Mouse (Mus musculus) gastrocnemius, postnatal 4 days (tissue): ENCODE data around the gene Tmem217. TPM values are rescaled to one million over a fixed set of nuclear protein-coding genes. Genes with fewer than 3 reads are reported as not detected.
"Not testable (repeated sequence)": the region's sequence is repeated elsewhere in the genome, so short reads cannot be mapped to it uniquely, and the experiment has no call there.

Experiments
- DNase-seq, 2 experiments: peaks; one replicate each; pipeline ENCODE4 v3.0.0; 2021 to 2022; ENCODE audit warnings: low spot score in 2 of 2, mixed read lengths in 2 of 2
- total RNA-seq, 2 experiments: library from RNA; stranded (reverse); gene quantifications; 2 replicates each; pipeline ENCODE4 v1.2.3; 2021

The Tmem217 gene
- total RNA-seq, 2 experiments from 2014 or later, result not detected

DNA sequence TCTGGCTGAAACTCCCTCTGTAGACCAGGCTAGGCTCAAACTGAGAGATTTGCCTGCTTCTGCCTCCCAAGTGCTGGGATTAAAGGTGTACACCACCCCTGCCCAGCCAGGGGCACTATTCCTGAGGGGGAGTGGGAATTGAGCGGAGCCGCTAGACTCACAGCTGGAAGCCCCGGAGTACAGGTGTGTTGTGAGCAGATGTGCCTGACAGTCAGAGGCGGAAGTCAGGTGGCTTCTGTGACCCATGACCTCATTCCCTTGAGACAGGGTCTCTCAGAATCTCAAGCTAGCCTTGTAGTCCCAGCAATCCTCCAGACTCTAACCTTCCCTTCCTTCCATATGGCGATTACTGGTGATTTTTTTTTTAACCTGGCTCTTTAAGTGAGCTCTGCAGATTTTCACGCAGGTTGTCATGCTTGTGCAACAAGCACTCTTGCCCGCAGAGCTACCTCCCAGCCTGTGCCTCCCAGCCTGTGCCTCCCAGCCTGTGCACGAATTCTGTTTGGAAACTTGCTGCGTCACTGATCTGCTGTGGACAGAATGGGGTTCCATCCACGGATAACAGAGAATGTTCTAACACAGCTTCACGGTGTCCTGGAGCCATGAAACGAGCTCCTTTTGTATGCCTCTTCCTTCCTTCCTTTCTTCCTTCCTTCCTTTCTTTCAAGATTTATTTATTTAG, 43.1 kb downstream of the Tmem217 start:
- DNase-seq, result no peak

DNA sequence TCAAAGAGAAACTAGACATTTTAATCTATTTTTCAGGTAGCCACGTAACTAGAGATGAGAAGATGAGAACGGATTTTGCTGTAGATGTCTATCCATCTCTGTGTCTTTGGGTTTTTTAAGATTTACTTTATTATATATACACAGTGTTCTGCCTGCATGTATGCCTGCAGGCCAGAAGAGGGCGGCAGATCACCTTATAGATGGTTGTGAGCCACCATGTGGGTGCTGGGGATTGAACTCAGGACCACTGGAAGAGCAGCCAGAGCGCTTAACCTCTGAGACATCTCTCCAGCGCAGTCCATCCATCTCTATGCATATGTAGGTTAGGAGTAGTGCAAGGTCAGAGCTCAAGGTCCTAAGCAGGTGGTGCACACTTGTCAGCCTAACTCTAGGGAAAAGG, 48.5 kb downstream of the Tmem217 start:
- no peak for DNase-seq

DNA sequence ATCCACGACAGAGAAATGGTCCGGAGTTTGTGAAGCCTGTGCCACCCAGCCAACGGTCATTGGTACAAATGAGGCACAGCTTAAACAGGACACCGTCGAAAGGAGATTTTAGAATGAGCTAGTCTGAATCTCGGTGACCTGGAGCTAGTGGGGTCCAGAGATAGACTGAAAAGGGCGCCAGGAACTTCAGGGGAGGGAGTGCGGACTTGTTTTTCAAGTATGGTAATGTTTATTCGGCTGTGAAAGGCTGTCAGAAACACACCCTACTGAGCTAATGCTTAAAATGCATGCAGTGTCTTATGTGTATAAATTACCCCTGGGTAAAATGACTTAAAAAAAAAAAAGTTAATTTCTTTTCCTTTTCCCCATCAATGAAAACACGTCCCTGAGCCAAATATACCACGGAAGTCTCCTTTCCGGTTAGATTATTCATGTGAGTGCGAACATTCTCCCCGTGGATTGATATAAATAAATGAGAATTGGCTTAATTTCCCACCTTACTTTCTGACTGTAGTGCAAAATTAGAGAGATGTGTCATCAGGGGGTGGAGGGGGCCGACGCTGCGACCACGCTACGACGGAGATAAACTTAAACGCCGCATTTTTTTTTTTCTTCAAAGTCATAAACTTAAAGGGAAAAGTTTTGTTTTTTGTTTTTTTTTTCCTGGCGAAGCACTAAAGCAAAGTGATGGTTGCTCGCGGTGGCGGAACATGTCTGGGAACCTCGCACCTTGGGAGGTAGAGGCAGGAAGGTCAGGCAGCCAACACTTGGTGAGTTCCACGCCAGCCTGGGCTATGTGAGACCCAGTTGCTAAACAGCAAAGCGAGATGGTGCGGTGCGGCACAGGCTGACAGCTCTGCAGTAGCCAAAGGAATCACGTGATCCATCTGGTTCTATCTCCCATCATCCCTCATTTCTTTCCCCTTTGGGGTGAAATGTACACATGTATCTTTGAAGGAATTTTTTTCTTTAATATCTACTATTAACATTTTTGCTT, 49.2 kb downstream of the Tmem217 start:
- DNase-seq, result no peak

DNA sequence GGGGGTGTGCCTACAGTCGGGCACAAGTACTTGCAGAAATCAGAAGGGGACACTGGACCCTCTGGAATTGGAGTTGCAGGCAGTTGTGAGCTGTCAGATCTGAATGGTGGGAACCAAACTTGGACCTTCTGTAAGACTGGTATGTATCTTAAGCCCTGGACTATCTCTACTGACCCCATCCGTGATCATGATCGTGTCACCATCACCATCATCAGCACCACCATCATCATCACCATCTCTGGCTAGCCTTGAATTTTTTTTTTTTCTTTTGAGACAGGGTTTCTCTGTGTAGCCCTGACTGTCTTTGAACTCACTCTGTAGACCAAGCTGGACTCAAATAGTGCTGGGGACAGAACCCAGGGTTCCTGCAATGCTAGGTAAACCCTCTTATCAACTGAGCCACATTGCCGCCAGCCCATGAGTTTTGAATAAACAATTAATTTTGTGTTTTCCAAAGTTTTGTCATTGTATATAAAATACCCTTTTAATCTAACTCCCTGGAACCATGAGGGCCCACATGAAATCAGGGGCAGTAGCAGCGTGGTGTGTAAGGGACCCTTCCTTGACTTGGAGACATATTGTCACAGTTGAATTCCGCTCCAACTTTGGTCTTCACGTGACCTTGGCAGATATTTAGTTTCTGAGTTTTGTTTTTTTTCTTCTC, 50.0 kb downstream of the Tmem217 start:
- no peak for DNase-seq

DNA sequence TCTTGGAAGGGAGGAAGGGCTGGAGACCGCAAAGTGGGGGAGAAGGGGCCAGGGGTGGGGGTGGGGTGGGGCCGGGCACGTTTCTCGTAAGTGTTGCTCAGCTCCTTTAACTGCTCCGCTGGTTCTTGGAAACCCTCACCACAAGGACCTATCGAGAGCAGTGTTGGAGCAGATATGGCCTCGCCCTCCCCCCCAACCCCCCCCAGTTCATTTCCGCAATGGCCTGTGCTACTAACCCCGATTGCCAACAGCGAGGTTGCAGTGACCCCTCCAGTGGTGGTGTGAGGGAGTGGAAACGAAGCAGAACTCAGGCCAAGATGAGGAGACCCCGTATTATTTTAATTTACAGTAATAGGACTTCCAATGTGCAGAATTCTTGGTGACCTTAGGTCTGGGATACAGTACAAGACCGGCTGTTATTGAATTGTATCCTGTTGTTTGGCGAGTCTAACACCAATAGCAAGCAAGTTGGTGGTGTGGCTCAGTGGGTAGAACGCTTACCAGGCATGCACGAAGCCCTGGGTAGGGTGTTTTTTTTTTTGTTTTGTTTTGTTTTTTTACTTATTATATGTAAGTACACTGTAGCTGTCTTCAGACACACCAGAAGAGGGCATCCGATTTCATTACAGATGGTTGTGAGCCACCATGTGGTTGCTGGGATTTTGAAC, 51.2 kb downstream of the Tmem217 start:
- DNase-seq, result no peak

DNA sequence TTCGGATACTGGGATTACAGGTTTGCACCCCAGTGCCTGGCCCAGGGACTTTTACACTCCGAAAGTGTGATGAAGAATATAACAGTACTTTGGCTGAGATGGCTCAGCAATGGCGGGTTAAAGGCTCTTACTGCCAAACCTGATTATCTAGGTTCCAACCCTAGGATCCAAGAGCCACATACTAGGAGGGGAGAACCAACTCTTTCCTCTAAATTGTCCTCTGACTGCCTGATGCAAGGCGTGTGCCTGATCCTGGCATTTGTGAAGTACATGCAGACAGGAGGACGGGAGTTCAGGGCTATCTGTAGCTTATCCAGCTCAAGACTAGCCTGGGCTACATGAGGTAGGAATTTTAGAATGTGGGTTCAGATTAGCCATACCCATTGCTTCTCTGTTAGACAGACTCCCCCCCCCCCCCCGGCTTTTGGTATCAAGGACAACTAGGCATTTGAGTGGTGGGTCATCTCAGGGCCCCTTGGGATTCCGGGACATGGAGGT, 51.9 kb downstream of the Tmem217 start:
- no peak for DNase-seq

DNA sequence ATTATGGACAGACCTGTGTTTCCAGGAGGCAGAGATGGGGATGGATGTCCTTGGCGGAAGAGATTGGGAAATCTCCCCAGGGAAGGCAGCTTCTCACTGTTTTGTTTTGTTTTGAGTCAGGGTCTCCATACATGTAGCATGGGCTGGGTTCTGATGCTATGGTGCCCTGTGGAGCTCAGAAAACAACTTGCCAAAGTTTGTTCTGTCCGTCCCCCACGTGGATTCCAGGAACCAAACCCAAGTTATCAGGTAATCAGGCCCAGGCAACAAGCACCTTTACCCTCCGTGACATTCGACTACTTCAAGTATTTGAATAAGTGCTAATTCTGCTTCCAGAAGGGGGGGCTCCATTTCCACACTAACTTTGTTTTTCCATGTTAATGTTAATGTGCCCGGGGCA, 52.7 kb downstream of the Tmem217 start:
- DNase-seq, result no peak

DNA sequence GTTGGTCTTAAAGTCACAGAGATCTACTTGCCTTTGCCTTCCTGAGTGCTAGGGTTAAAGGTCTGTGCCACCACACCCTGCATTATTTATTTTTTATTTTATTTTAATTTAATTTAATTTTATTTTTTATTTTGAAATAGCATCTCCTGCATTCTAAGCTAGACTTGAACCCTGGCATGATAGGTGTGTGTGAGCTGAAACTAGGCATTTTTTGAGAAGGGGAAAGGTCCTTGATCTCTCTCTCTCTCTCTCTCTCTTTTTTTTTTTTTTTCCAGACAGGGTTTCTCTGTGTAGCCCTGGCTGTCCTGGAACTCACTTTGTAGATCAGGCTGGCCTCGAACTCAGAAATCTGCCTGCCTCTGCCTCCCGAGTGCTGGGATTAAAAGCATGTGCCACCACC, 53.2 kb downstream of the Tmem217 start:
- not testable (repeated sequence) for DNase-seq

DNA sequence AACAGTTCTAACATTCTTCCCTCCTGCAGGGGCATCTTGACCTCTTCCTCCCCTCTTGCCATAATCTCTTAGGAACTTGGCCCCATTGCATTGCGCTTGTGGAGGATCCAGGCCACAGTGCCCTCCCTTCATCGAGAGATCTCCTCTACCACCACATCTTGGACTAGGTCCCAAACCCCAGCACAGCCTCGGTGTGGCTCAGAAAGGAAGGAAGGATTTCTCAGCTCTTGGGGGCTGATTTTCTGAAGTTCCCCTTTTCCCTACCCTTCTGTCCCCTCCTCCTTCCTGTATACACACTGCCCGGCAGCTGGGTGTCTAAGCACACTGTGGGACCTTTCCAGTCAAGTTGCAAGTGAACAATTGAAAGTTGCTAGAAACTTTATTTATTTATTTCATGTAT, 54.2 kb downstream of the Tmem217 start:
- no peak for DNase-seq

DNA sequence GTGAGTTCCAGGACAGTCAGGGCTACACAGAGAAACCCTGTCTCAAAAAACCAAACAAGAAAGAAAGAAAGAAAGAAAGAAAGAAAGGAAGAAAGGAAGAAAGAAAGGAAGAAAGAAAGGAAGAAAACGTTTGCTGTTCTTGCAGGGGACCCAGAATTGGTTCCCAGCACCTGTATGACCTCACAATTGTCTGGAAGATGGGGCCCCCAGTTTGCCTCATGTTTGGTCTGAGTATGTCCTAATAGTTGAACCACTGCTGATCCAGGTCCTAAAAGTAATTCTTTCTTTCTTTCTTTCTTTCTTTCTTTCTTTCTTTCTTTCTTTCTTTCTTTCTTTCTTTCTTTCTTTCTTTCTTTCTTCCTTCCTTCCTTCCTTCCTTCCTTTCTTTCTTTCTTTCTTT, 54.7 kb downstream of the Tmem217 start:
- DNase-seq, result not testable (repeated sequence)

DNA sequence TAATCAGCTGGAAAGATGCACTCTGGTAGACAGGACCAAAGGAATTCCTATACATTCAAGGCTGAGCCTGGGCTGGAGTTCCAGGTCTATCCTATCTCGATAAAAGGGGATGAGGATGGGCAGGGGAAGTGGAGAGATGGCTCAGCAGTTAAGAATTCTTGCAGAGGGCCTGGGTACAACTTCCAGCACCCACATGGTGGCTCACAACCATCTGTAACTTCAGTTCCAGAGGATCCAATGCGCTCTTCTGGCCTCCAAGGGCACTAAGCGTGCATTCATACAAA, 55.2 kb downstream of the Tmem217 start:
- DNase-seq, result no peak

DNA sequence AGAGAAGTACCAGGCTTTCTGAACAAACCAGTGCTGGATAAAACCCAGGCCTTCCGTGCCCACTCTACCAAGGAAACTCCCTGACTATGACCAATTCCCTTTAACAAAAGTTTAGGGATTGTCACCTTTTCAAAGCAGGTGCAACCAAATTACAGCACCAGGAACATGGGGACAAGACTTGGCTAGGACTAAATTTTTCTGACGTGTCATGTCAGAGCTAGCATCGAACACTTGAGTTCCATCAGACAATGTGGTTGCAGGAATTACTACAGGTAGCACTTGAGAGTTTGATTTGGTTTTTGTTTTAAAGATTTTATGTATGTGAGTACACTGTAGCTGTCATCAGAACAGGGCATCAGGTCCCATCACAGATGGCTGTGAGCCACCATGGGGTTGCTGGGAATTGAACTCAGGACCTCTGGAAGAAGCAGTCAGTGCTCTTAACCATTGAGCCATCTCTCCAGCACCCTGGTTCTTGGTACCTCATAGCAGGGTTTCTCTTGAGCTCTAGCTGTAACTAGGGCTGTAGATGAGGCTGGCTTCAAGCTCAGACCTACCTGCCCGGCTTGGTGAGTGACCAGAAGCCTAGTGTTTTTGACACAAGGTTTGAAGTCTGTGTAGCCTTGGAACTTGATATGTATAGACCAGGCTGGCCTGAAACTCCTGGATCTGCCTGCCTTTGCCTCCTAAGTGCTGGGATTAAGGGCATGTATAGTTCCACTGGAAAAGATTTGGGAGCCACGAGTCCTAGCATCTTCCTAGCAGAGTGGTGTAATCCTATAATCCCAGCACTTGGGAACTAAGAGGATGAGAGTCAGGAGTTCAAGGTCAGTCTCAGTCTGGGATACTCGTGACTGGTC, 55.7 kb downstream of the Tmem217 start:
- no peak for DNase-seq

DNA sequence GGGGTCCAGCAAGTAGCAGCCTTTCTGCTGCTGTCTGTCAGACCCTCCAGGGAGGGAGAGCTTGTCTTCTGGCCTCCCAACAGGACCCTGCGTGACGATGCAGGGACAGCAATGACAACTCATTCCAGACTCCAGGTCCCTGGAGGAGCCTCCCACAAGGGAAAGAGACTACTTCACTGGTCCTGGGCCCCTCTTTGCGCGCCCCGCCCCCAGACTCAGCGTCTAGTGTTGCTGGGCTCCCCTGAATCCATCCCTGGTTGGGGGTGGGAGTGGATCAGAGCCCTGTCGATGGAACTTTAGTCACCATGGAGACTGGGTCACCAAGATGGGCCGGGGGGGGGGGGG, 57.5 kb downstream of the Tmem217 start:
- DNase-seq, result no peak

DNA sequence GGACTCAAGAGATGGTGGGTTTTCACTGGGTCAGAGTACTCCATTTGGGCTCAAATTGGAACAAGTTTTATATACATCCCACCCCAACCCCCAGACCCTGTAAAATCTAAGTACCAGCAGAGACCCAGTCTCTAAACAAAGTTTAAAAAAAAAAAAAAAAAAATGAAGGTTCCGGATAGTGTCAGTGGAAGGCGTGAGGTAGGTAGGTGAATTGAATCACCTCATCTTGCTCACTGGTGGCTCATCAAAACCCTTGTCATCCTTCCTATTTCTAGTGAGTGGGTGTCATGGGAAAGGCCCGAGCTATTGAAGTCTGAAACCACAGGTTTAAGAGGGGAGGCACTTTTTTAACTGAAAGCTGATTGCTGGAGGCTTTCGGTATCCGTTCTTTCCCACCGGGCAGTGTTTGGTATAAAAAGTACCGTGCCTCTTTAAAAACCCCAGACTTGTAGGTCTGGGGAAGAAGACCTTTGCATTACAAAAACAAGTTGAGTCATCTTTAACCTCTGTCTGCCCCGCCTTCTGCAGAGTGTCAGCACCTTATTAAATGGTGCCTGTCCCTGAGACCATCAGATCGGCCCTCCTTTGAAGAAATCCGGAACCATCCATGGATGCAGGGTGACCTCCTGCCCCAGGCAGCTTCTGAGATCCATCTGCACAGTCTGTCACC, 58.0 kb downstream of the Tmem217 start:
- no peak for DNase-seq

DNA sequence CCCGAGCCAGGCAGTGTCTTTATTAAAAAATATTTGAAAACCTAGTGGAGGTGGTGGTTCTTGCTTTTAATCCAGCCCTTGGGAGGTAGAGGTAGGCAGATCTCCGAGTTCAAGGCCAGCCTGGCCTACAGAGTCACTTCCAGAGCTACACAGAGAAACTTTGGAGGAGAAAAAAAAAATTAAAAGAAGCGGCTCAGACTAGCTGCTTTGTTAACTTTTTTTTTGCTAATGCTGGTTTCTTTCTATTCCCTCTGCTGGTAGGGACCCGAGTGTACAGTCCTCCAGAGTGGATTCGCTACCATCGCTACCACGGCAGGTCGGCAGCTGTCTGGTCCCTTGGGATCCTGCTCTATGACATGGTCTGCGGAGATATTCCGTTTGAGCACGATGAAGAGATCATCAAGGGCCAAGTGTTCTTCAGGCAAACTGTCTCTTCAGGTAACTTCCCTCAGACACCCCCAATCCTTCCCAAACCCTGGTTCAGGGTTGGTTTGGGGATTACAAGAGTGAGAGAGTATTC, 58.7 kb downstream of the Tmem217 start:
- no peak for DNase-seq

DNA sequence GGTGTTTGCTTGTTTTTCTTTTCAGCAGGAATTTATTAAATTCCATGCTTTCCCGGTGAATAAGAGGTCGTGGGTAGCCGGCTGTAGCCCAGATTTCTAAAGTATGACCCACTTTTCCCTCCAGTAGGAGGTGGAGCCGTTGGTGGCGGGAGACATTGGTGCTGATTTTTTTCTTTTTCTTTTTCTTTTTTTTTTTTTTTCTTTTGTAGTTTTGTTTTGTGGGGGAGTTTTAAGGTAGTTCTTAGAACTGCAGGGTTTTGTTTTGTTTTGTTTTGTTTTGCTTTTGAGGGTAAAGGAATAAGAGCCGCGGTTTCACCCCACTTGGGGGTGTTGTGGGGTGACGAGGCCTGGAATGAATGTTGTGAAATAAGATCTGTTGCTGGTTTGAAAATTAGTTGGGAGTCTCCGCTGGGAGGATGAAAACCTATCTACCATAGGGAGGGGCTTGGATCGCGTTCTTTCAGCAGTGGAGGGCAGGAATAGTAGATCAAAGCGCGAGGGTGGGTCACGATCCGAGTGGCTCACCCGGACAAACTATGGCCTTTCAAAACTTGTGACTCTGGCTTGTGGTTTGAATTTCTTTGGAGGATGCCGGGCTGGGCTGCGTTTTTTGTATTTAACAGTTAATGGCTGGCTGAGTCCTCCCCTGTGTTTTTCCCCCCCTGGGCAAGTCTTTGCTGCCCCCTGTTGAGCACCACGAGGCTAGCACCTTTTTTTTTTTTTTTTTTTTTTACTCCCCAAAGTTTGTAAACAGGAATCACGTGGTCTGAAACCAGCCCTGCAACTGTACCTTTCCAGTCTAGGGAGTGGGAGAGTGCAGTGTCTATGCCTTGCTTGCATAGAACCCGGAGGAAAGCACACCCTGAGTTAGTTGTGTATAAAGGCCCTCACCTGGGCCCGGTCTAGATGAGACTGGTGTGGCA, 59.7 kb downstream of the Tmem217 start:
- DNase-seq, result peak in 1 of 2 experiments; percentile 47

DNA sequence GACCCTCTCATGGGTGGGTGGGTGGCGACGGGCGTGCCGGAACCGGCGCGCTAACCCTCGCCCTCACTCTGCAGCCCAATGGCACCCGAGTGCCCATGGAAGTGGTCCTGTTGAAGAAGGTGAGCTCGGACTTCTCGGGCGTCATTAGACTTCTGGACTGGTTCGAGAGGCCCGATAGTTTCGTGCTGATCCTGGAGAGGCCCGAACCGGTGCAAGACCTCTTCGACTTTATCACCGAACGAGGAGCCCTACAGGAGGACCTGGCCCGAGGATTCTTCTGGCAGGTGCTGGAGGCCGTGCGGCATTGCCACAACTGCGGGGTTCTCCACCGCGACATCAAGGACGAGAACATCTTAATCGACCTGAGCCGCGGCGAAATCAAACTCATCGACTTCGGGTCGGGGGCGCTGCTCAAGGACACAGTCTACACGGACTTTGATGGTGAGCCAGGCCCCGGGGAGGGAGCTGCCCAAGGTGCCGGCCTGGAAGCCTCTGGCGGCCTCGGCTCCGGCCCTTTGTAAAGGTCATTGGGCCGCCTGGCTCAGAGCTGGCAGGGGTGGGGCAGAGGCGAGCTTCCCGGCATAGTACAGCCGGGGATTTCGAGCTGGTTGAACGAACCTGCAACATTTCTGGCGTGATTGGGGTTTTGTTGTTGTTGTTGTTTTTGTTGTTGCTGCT, 60.5 kb downstream of the Tmem217 start:
- peak; percentile 37 to 62 for DNase-seq
